Mouse (Mus musculus) retina, postnatal 7 days (tissue): ENCODE measurements around the gene Olfr917.

Source experiments
- DNase-seq: peaks from one replicate; pipeline ENCODE4 v3.0.0-alpha.2; 2012; ENCODE audit warnings: low read depth, low spot score

The Olfr917 gene

GRCm38 (mm10) chr9:38665742-38666141 lies at the start of gene Olfr917:
Olfr917 (minus strand) TSS chr9:38665842.
- no peak for DNase-seq

- no peak for DNase-seq
Observed at GRCm38 (mm10) chr9:38674501-38674900, 8.9 kb upstream of the Olfr917 start, which contains the start of gene Olfr918. Olfr918 (minus strand) TSS chr9:38674601.

- no peak for DNase-seq
Observed at GRCm38 (mm10) chr9:38672887-38673286, 7.2 kb upstream of the Olfr917 start.

GRCm38 (mm10) chr9:38659775-38660174 lies 5.9 kb downstream of the Olfr917 start, which contains the start of gene Olfr916:
Olfr916 (minus strand) TSS chr9:38659875.
- DNase-seq = no peak

GRCm38 (mm10) chr9:38632406-38632805 lies 33.2 kb downstream of the Olfr917 start:
- DNase-seq = no peak
